Mouse (Mus musculus) hindbrain, postnatal 0 days (tissue): Measurements from ENCODE around the gene Mbd6. TPM values are rescaled to one million over a fixed set of nuclear protein-coding genes. Genes with fewer than 3 reads are reported as not detected.

ENCODE experiments used
- ATAC-seq: fragments of 200-750 bp; cut with Nextera tagmentation; 2 replicates; pipeline ENCODE4 v1.8.0; 2017; ENCODE audit warnings: mild to moderate bottlenecking, moderate TSS enrichment, moderate library complexity
- DNase-seq: peaks from one replicate; pipeline ENCODE4 v3.0.0-alpha.2; 2015; ENCODE audit warnings: low spot score
- H3K27ac ChIP-seq: fragments of 300-500 bp; sonication (generic); 2 replicates; pipeline ENCODE4 v1.5.1; 2014; ENCODE audit warnings: mild to moderate bottlenecking
- H3K27me3 ChIP-seq: fragments of 300-500 bp; sonication (generic); 2 replicates; pipeline ENCODE4 v1.6.1; 2014; ENCODE audit warnings: low read length, mixed read lengths; ENCODE audit not compliant: insufficient read depth
- H3K36me3 ChIP-seq: fragments of 300-500 bp; sonication (generic); 2 replicates; pipeline ENCODE4 v1.6.1; 2014; ENCODE audit warnings: low read length, mixed read lengths; ENCODE audit not compliant: insufficient read depth
- H3K4me1 ChIP-seq: fragments of 300-500 bp; sonication (generic); 2 replicates; pipeline ENCODE4 v1.6.1; 2014; ENCODE audit warnings: antibody characterized with exemption, low read length, mixed read lengths; ENCODE audit not compliant: insufficient read depth
- H3K4me2 ChIP-seq: fragments of 300-500 bp; sonication (generic); 2 replicates; pipeline ENCODE4 v1.6.1; 2014; ENCODE audit warnings: low read depth, mild to moderate bottlenecking, low read length, moderate library complexity, mixed read lengths
- H3K4me3 ChIP-seq: fragments of 300-500 bp; sonication (generic); 2 replicates; pipeline ENCODE4 v1.5.1; 2014; ENCODE audit warnings: low read length
- H3K9ac ChIP-seq: fragments of 300-500 bp; sonication (generic); replicated peaks from 2 replicates; pipeline ENCODE4 v1.6.1; 2014; ENCODE audit warnings: mild to moderate bottlenecking, low read length, moderate library complexity, mixed read lengths
- H3K9me3 ChIP-seq: fragments of 300-500 bp; sonication (generic); 2 replicates; pipeline ENCODE4 v1.6.1; 2016; ENCODE audit warnings: low read length, mixed read lengths
- CTCF ChIP-seq: IDR thresholded peaks from 2 replicates; pipeline ENCODE4 v1.5.1; 2016; ENCODE audit warnings: antibody characterized with exemption, control low read depth, low read depth
- WGBS: fragments of 180-500 bp; shearing (Covaris S2); extraction: QIAGEN DNeasy Blood & Tissue Kit; methylation state at CpG from one replicate; pipeline ENCODE4 v1.1.7; 2014; 5-methylcytosine and 5-hydroxymethylcytosine counted together
- polyA plus RNA-seq: library from polyadenylated mRNA; unstranded; fragments of >200 nt; fragmentation: Nextera tagmentation; extraction: Ambion mirVana; gene quantifications from 2 replicates; pipeline ENCODE4 v1.2.1, GENCODE M21; 2015
- total RNA-seq: library from RNA; depleted of rRNA; stranded (reverse); fragments of >200 nt; gene quantifications from 2 replicates; pipeline ENCODE4 v1.2.3, GENCODE M21; 2014; rRNA removed

Mbd6 gene
- total RNA-seq (8.1 and 11.2 TPM in 2 replicates), polyA plus RNA-seq (8.3 and 11.5 TPM in 2 replicates)

- H3K4me2 ChIP-seq, result peak within 1 kb of the TSS; percentile 80
- peaks cover 8% of the 10 kb centered on the region; the same call in 1 of the 2 replicates for H3K36me3 ChIP-seq
- H3K4me1 ChIP-seq, result peaks cover 33% of the 10 kb centered on the region
- H3K9me3 ChIP-seq, result no peaks in the 10 kb centered on the region
- peak within 1 kb of the TSS; percentile 97 for H3K27ac ChIP-seq
- ATAC-seq, result peak; percentile 48
- peak within 1 kb of the TSS; percentile 77 for H3K9ac ChIP-seq
- peak within 1 kb of the TSS; percentile 69 for H3K4me3 ChIP-seq
- WGBS, result 0% methylated on average over 39 of the region's 65 CpGs
- DNase-seq, result peak; percentile 92
- TF ChIP-seq CTCF, result no peak
- no peaks in the 10 kb centered on the region for H3K27me3 ChIP-seq
Measured at GRCm38 (mm10) chr10:127288800-127289572, at the start of gene Mbd6. Mbd6 (minus strand) TSS chr10:127289018.

- Histone ChIP-seq H3K9ac (no peak overlapping the region), H3K27ac (no peak overlapping the region), H3K27me3 (peaks cover 13% of the 10 kb centered on the region; the same call in 1 of the 2 replicates), H3K36me3 (no peaks in the 10 kb centered on the region), H3K9me3 (no peaks in the 10 kb centered on the region), H3K4me1 (peaks cover 11% of the 10 kb centered on the region), H3K4me2 (no peak overlapping the region), H3K4me3 (no peak overlapping the region)
- no peak for TF ChIP-seq CTCF
- 79% methylated on average over 6 of the region's 6 CpGs for WGBS
- no peak for DNase-seq
- no peak for ATAC-seq
Measured at GRCm38 (mm10) chr10:127337536-127338099, 48.8 kb upstream of the Mbd6 start.

- 66% methylated on average over 5 of the region's 5 CpGs for WGBS
- H3K27me3 ChIP-seq, result peaks cover 13% of the 10 kb centered on the region; the same call in 1 of the 2 replicates
- ATAC-seq (no peak), DNase-seq (no peak)
- no peak overlapping the region for H3K27ac ChIP-seq
- H3K9me3 ChIP-seq, result no peaks in the 10 kb centered on the region
- peaks cover 11% of the 10 kb centered on the region for H3K4me1 ChIP-seq
- no peak overlapping the region for H3K4me2 ChIP-seq
- no peak for TF ChIP-seq CTCF
- H3K36me3 ChIP-seq, result no peaks in the 10 kb centered on the region
- H3K9ac ChIP-seq, result no peak overlapping the region
- no peak overlapping the region for H3K4me3 ChIP-seq
Measured at GRCm38 (mm10) chr10:127336952-127337351, 48.1 kb upstream of the Mbd6 start.

GRCm38 (mm10) chr10:127335271-127335670 is 46.5 kb upstream of the Mbd6 start:
- DNase-seq (no peak), ATAC-seq (no peak)
- peak; percentile 13; the same call in 1 of the 2 replicates for TF ChIP-seq CTCF
- Histone ChIP-seq H3K9me3 (no peaks in the 10 kb centered on the region), H3K27ac (no peak overlapping the region), H3K4me2 (no peak overlapping the region), H3K4me1 (peaks cover 8% of the 10 kb centered on the region), H3K4me3 (no peak overlapping the region), H3K27me3 (peaks cover 4% of the 10 kb centered on the region; the same call in 1 of the 2 replicates), H3K36me3 (no peaks in the 10 kb centered on the region), H3K9ac (no peak overlapping the region)
- 77% methylated on average over 1 of the region's 1 CpGs for WGBS

GRCm38 (mm10) chr10:127333152-127333551 is 44.3 kb upstream of the Mbd6 start:
- Histone ChIP-seq H3K9me3 (no peaks in the 10 kb centered on the region), H3K9ac (no peak overlapping the region), H3K4me2 (no peak overlapping the region), H3K4me3 (no peak overlapping the region), H3K36me3 (no peaks in the 10 kb centered on the region), H3K4me1 (no peaks in the 10 kb centered on the region), H3K27ac (no peak overlapping the region), H3K27me3 (0 out of 2 replicates have a peak, but pooled peaks cover 5% of the 10 kb centered on the region)
- 69% methylated on average over 5 of the region's 5 CpGs for WGBS
- ATAC-seq (no peak), DNase-seq (no peak)
- TF ChIP-seq CTCF, result peak; percentile 43; the same call in 1 of the 2 replicates

- 33% methylated on average over 31 of the region's 31 CpGs for WGBS
- Histone ChIP-seq H3K27ac (no peak overlapping the region), H3K4me1 (no peaks in the 10 kb centered on the region), H3K9me3 (no peaks in the 10 kb centered on the region), H3K4me3 (peak overlapping the region; percentile 20; the same call in 1 of the 2 replicates), H3K36me3 (no peaks in the 10 kb centered on the region), H3K4me2 (peak overlapping the region; percentile 46), H3K9ac (no peak overlapping the region), H3K27me3 (peaks cover 12% of the 10 kb centered on the region)
- TF ChIP-seq CTCF, result peak; percentile 47
- peak; percentile 52; the same call in 1 of the 2 replicates for ATAC-seq
- DNase-seq, result peak; percentile 58
Measured at GRCm38 (mm10) chr10:127332211-127332874, 43.5 kb upstream of the Mbd6 start.
